Mouse (Mus musculus) gastrocnemius, adult 2 months (tissue): Measurements from ENCODE around the gene Rwdd1. TPM values are rescaled to one million over a fixed set of nuclear protein-coding genes. Genes with fewer than 3 reads are reported as not detected.
"Not testable (repeated sequence)": the region's sequence is repeated elsewhere in the genome, so short reads cannot be mapped to it uniquely, and the experiment has no call there.

Experiments
- DNase-seq: peaks from one replicate; pipeline ENCODE4 v3.0.0; 2022
- H3K27ac ChIP-seq: fragments of 200-600 bp; 2 replicates; pipeline ENCODE4 v1.8.1; 2022; ENCODE audit warnings: mild to moderate bottlenecking
- H3K4me3 ChIP-seq: fragments of 200-600 bp; 2 replicates; pipeline ENCODE4 v1.8.1; 2022; ENCODE audit warnings: mild to moderate bottlenecking, moderate library complexity
- CTCF ChIP-seq: fragments of 200-600 bp; IDR thresholded peaks from 2 replicates; pipeline ENCODE4 v1.8.1; 2022; ENCODE audit warnings: antibody characterized with exemption, mild to moderate bottlenecking, moderate library complexity
- intact Hi-C: fragments of 180-260 bp; cut with DNase I; formaldehyde crosslinking; loops from one replicate; pipeline ENCODE4 v1.15.1; 2025
- long read RNA-seq, 2 experiments: library from polyadenylated mRNA; stranded (forward); transcript quantifications; one replicate each; pipeline ENCODE4 v2.0.0; 2021
- total RNA-seq, 2 experiments: library from RNA; stranded (reverse); gene quantifications; 2 replicates each; pipeline ENCODE4 v1.2.3; 2021

Gene Rwdd1
- total RNA-seq: 100 to 1,000 TPM; 165 to 167 TPM
- long read RNA-seq, experiment 1, transcript Rwdd1-201 (7 exons, 1,090 nt): major isoform, 105 of 106 reads
- long read RNA-seq, experiment 1, partial matches to known transcripts: 1 of 106 reads
- long read RNA-seq, experiment 1, other reads (novel, unspliced or antisense): 0 of 106 reads
- long read RNA-seq, experiment 2, transcript Rwdd1-201 (7 exons, 1,090 nt): major isoform, 119 of 122 reads
- long read RNA-seq, experiment 2, partial matches to known transcripts: 0 of 122 reads
- long read RNA-seq, experiment 2, other reads (novel, unspliced or antisense): 2 of 122 reads

- intact Hi-C loops: loop anchor here (1.0 to 5.0 kb wide), 2 partner anchors 78 to 263 kb away; partner anchors contain the start of genes Calhm5 and Tspyl1
- TF ChIP-seq CTCF: no peak
- peak; percentile 99 for DNase-seq
Observed at GRCm38 (mm10) chr10:34019302-34020075, at the start of gene Rwdd1. Rwdd1 (minus strand) TSS chr10:34019624.

GRCm38 (mm10) chr10:34066591-34066990, 47.2 kb upstream of the Rwdd1 start:
- no peak overlapping the region for H3K27ac ChIP-seq
- no peak for DNase-seq
- intact Hi-C loops: no loop called here
- TF ChIP-seq CTCF: no peak
- no peak overlapping the region for H3K4me3 ChIP-seq

More at GRCm38 (mm10) chr10:34019302-34020075, at the start of gene Rwdd1:
- Histone ChIP-seq H3K27ac (peak within 1 kb of the TSS; percentile 93), H3K4me3 (peak within 1 kb of the TSS; percentile 86)

GRCm38 (mm10) chr10:34053987-34054386, 34.6 kb upstream of the Rwdd1 start:
- Histone ChIP-seq H3K4me3 (no peak overlapping the region), H3K27ac (no peak overlapping the region)
- no peak for DNase-seq
- intact Hi-C loops: no loop called here
- TF ChIP-seq CTCF: no peak

GRCm38 (mm10) chr10:34044210-34044609, 24.8 kb upstream of the Rwdd1 start, which contains the start of gene Calhm4:
Calhm4 (minus strand) TSS chr10:34044310.
- TF ChIP-seq CTCF: no peak
- Histone ChIP-seq H3K27ac (no peak within 1 kb of the TSS), H3K4me3 (no peak within 1 kb of the TSS)
- DNase-seq: no peak
- intact Hi-C loops: loop anchor here (5.0 kb wide), 1 partner anchor 53 kb away; the partner anchor contains the start of gene Calhm5

GRCm38 (mm10) chr10:34037401-34037800, 18.0 kb upstream of the Rwdd1 start, which contains the start of gene Trappc3l:
Trappc3l (plus strand) TSS chr10:34037597.
- intact Hi-C loops: loop anchor here (5.0 to 10.0 kb wide), 2 partner anchors 197 to 245 kb away; partner anchors contain the start of gene Tspyl1

DNA sequence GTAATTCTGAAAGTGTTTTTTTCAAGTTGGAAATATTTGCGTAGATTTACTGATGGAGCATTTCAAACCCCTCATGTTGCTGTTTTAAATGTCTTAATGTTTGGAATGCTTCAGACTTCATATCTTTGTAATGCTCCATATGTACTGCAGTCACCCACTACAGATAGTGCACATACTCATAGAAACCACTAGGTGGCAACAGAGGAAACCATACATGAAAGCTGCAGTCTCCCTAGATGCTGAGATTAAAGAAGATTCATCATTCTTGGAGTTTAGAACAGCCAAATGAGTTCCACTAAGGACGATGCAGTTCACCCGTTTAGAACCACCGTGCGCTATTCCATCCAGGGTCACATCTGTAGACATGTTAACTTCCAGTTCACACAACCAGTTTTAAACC, 17.2 kb upstream of the Rwdd1 start:
- TF ChIP-seq CTCF: peak; percentile 89
- DNase-seq: no peak
- intact Hi-C loops: loop anchor here (5.0 to 10.0 kb wide), 2 partner anchors 198 to 246 kb away; partner anchors contain the start of gene Tspyl1
- Histone ChIP-seq H3K27ac (no peak overlapping the region), H3K4me3 (no peak overlapping the region)

More at GRCm38 (mm10) chr10:34037401-34037800, 18.0 kb upstream of the Rwdd1 start, which contains the start of gene Trappc3l:
- no peak for DNase-seq
- Histone ChIP-seq H3K27ac (no peak within 1 kb of the TSS), H3K4me3 (no peak within 1 kb of the TSS)
- no peak for TF ChIP-seq CTCF

DNA sequence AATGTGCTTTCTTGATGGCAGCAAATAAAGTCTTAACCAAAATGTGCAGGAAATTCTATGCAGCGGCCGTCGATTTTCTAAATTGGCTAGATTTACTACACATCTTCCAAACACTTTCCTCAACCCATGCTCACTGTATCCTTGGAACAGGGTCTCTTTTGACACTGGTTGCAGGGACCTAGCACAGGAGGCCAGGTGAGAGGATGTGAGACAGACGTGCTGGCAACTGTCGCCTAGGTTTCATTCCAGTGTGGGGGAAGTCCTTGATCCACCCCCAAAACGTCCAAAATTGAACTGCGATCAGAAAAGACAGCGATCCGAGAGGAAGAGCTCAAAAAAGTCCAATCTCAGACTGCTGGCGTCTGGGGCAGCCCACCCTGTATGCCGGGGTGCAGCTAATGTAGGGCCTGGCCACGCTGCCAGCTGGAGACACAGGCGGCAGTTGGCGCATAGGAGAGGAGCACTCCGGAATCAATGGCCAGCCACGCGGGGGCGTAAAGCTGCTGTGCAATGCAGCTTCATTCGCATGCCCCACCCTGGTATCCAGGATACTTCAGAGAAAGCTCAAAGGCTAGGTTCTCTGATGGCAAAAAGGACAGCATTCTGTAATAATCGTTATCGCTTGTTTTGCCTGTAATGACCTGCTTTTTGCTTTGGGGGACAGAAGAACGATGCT, 14.3 kb upstream of the Rwdd1 start:
- peak; percentile 84 for DNase-seq
- peak; percentile 69 for TF ChIP-seq CTCF
- Histone ChIP-seq H3K27ac (no peak overlapping the region), H3K4me3 (peak overlapping the region; percentile 56)
- intact Hi-C loops: loop anchor here (2.0 to 10.0 kb wide), 2 partner anchors 201 to 295 kb away; no protein-coding TSS in a partner anchor

- no peak overlapping the region for H3K4me3 ChIP-seq
Observed at GRCm38 (mm10) chr10:34030322-34030721, 10.9 kb upstream of the Rwdd1 start.

DNA sequence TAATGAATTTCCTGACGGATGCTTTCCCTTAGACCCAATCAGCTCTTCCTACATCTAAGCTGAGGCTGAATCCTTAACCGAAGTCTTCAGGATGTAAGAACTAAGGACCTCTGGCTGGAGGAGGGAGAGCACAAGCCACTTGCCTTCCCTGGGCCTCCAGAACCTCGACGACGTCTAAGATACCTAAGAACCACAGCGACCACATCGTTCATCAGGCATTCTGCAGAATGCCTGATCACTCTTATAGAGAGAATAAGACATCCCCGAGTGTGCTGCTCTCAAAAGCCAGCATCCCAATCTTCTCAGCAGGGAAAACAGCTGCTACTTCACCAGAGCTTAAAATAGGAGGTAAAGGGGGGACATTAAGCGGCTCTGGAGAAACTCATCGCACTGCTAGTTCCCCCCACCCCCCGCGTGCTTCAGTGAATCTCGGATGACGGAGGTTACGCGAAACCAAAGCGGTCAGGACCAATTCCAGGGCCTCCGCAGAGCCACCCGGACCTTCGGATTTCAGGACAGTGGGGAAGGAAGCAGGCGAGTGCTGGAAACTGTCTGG, 600 bp downstream of the Rwdd1 start:
- H3K27ac ChIP-seq: peak overlapping the region; percentile 93
- intact Hi-C loops: loop anchor here (1.0 kb wide), 1 partner anchor 263 kb away; the partner anchor contains the start of gene Tspyl1
- no peak for TF ChIP-seq CTCF
- peak overlapping the region; percentile 86 for H3K4me3 ChIP-seq
- no peak for DNase-seq

More at GRCm38 (mm10) chr10:34030322-34030721, 10.9 kb upstream of the Rwdd1 start:
- H3K27ac ChIP-seq: no peak overlapping the region
- intact Hi-C loops: loop anchor here (10.0 kb wide), 1 partner anchor 204 kb away; no protein-coding TSS in a partner anchor
- no peak for DNase-seq
- TF ChIP-seq CTCF: no peak

GRCm38 (mm10) chr10:34013241-34013640, 6.2 kb downstream of the Rwdd1 start:
- Histone ChIP-seq H3K4me3 (no peak overlapping the region), H3K27ac (no peak overlapping the region)
- no peak for TF ChIP-seq CTCF
- no peak for DNase-seq
- intact Hi-C loops: no loop called here

DNA sequence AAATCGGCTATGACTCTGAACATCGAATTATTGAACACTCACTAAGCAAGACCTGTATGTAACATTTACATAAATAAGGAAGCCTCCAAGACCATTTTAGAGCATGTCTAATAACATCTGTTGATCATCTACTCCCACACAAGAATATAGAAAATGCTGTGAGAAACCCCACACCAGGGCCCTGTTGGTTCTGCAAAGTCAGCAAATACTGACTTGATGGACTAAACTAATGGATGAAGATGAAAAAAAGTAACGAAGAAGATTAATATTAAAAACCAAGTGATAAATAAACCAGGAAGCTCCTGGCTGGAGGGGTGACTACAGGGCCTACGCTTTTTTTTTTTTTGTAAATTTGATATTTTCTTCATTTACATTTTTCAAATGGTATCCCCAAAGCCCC, 6.8 kb downstream of the Rwdd1 start:
- DNase-seq: no peak
- TF ChIP-seq CTCF: no peak
- H3K27ac ChIP-seq: no peak overlapping the region
- intact Hi-C loops: no loop called here
- H3K4me3 ChIP-seq: no peak overlapping the region

DNA sequence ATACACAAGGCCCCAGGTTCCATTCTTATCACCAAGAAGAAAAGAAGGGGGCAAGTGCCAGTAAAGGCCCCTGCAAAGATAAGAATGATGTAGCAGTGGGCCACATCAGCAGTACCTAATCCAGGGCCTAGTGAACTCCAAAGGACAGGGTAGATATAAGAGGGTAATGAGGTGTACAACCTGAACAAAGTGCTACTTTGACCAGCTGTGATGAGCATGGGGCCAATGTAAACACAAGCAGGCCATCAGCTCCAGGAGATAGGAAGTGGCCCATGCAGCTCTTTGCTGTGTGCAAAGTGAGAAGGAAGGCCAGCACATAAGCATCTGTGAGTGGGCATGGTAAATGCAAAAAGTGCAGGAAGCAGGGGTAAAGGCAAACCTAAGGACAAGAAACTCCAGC, 21.0 kb downstream of the Rwdd1 start:
- Histone ChIP-seq H3K27ac (no peak overlapping the region), H3K4me3 (no peak overlapping the region)
- no peak for DNase-seq
- TF ChIP-seq CTCF: no peak
- intact Hi-C loops: no loop called here

DNA sequence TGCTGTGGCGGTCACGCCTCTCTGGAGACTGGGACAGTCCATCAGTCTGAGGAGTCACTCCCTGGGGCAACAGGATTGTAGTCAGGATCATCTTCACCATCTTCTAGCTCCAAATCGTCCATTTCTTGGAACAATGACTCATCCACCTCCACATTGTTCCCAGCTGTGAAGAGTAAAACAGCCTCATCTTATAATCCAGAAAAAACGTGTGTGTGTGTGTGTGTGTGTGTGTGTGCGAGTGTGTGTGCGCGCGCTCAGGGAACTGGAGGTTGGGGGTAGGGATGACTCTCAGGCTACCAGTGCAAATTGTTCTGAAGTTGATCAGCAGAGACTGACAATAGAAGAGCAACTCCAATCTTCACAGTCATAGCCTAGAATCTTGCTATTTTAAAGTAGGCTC, 22.7 kb downstream of the Rwdd1 start:
- intact Hi-C loops, DNase-seq, H3K27ac ChIP-seq, H3K4me3 ChIP-seq: not testable (repeated sequence)
